Mouse (Mus musculus) embryonic stem cell, embryonic (primary cell): ENCODE data around the gene Olfr1423.
"Not testable (repeated sequence)": the region's sequence is repeated elsewhere in the genome, so short reads cannot be mapped to it uniquely, and the experiment has no call there.

Source experiments
- CTCF ChIA-PET, 4 experiments: fragments of 300-600 bp in 2 of 4; fragments of 350-600 bp in 2 of 4; sonication (Branson Sonifier 250); formaldehyde crosslinking; loops; one replicate each; lab custom pipeline; 2022; ENCODE audit warnings: inconsistent platforms in 2 of 4; lab: Charles Lee
- POLR2A ChIA-PET, 4 experiments: fragments of 300-600 bp in 2 of 4; fragments of 350-600 bp in 2 of 4; sonication (Branson Sonifier 250); formaldehyde crosslinking; loops; one replicate each; lab custom pipeline; 2022; ENCODE audit warnings: antibody characterized with exemption in 4 of 4, inconsistent platforms in 1 of 4; lab: Charles Lee

Olfr1423 gene

DNA sequence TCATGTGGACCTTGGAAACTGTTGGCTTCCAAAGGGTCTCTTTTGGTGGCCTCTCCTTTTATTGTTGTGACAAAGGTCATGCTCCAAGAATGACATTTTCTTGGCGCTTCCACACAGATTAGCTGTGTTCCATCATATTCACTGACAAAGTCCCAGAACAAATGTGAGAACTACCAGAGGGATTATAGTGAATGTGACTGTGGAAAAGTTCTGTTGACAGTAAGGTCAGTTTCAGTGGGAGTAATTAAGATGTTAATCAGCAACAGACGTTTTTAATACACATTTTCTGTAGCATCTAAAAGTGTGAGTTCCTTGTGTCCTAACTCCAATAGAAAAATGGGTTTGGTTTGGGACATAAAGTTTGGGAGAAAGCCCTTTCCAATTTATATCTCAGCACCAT, at the start of gene Olfr1423:
Gene Olfr1423 (minus strand): TSS at position 101 of the 400 bp plus-strand sequence.
- ChIA-PET CTCF (no interaction called here), POLR2A (no interaction called here)

DNA sequence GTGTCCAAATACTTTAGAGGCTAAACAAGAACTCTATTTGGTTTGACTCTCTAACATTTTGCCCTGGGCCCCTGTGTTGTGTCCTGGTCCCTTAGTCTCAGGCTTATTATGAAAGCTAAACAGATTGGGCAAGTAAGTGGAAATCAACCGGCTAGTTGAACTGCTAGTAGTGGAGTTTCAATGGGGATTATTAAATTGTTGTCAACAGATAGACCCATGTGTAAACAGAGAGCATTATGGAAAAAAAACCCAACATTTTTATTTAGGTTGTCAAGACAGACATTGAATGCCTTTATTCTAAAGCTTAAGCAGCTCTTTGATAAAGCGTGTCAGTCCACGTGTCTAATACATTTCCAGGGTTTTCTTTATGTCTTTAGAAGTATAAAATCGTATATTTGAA, 36.5 kb upstream of the Olfr1423 start, which contains the start of gene Olfr1425:
Gene Olfr1425 (minus strand): TSS at position 101 of the 400 bp plus-strand sequence.
- POLR2A ChIA-PET: interaction anchor here in 1 of 4 experiments (0.6 kb wide), 1 partner anchor 18 kb away, joined by 3 read pairs; no protein-coding TSS in a partner anchor
- CTCF ChIA-PET: not testable (repeated sequence)

GRCm38 (mm10) chr19:12069546-12069945, 28.4 kb upstream of the Olfr1423 start:
- CTCF ChIA-PET: not testable (repeated sequence)
- POLR2A ChIA-PET: interaction anchor here in 1 of 4 experiments (1.3 kb wide), 1 partner anchor 51 kb away, joined by 7 read pairs; no protein-coding TSS in a partner anchor

GRCm38 (mm10) chr19:12067806-12068205, 26.7 kb upstream of the Olfr1423 start:
- POLR2A ChIA-PET: interaction anchor here in 1 of 4 experiments (0.9 kb wide), 1 partner anchor 260 kb away, joined by 3 read pairs; no protein-coding TSS in a partner anchor

GRCm38 (mm10) chr19:12062582-12062981, 21.5 kb upstream of the Olfr1423 start, which contains the start of gene Olfr1424:
Gene Olfr1424 (minus strand): TSS chr19:12062682.
- CTCF ChIA-PET, POLR2A ChIA-PET: not testable (repeated sequence)

More at GRCm38 (mm10) chr19:12067806-12068205, 26.7 kb upstream of the Olfr1423 start:
- CTCF ChIA-PET: not testable (repeated sequence)

DNA sequence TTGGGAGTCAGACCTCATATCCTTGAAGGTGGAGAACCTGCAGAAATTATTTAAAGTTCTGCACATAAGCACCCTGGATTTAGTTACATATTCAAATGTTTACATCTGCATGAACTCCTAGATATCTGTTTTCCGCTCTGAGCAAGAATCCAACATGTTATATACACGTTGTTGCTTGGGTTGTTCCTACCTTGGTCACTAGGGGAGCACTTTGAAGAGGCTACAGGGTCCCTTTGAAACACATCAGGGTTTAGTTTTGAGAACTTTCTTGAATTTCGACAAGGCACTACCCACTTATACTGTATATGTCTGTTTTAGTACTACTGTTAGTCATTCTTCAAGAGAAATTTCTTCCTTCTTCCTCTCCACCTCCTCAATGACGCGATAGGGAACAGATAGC, 2.0 kb upstream of the Olfr1423 start:
- CTCF ChIA-PET: no interaction called here
- POLR2A ChIA-PET: no interaction called here

DNA sequence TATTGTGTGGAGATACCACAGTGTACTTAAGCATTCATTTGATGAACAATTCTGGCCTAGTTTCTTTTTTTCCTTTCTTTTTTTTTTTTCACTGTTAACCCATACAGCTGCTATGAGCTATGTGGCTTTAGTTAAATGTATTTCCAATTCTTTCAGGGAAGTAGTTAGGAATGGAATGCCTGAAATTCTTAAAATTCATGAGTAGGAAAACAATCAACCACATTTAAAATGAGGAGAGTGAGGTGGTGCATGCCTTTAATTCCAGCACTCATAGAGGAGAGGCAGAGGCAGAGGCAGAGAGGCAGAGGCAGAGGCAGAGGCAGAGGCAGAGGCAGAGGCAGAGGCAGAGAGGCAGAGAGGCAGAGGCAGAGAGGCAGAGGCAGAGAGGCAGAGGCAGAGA, 3.4 kb downstream of the Olfr1423 start:
- ChIA-PET CTCF (no interaction called here), POLR2A (interaction anchor here in 1 of 4 experiments (1.0 kb wide), 1 partner anchor 16 kb away, joined by 3 read pairs; no protein-coding TSS in a partner anchor)

- POLR2A ChIA-PET: interaction anchor here in 1 of 4 experiments (0.7 kb wide), 1 partner anchor 440 kb away, joined by 11 read pairs; no protein-coding TSS in a partner anchor
- CTCF ChIA-PET: interaction anchor here in 1 of 4 experiments (0.7 kb wide), 1 partner anchor 396 kb away, joined by 3 read pairs; no protein-coding TSS in a partner anchor
Observed at GRCm38 (mm10) chr19:12026606-12027005, 14.5 kb downstream of the Olfr1423 start.

GRCm38 (mm10) chr19:12025333-12025732, 15.8 kb downstream of the Olfr1423 start:
- CTCF ChIA-PET: no interaction called here
- POLR2A ChIA-PET: no interaction called here

DNA sequence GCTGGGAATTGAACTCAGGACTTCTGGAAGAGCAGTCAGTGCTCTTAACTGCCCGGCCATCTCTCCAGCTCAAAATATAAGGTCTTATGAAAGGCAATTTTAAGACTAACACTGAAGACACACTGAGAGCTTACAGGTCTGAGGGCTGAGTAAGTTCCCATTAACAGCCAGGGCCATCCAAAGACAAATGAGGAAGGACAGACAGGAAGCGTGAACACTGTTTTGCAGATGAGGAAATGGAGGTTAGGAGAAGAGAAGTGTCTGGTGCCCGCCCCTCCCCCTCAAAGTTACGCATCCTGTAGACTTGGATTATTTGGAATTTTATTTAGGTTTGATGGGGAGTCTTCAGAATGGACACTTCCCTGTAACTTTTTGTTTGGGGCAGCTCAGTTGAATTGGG, 17.0 kb downstream of the Olfr1423 start:
- ChIA-PET CTCF (no interaction called here), POLR2A (no interaction called here)

- ChIA-PET CTCF (interaction anchor here in 3 of 4 experiments (0.6 to 1.3 kb wide), 4 partner anchors 51 to 1298 kb away, joined by 3 to 19 read pairs (median 8); no protein-coding TSS in a partner anchor), POLR2A (no interaction called here)
Observed at GRCm38 (mm10) chr19:12016192-12016591, 24.9 kb downstream of the Olfr1423 start.

DNA sequence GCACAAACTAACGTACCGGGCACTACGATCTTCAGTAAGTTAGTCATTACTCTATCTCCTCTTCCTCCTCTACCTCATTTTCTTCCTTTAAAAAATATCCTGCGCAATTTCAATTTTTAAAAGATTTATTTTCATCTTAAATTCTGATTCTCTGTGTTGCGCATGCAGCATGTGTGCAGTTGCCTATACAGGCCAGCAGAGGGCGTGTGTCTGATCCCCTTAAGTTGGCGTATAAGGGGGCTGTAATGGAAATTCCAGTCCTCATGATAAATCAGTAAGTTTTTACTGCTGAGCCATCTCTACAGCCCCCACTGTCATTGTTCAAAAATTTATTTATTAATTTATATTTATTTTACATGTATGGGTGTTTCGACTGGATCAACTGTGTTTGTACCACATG, 25.4 kb downstream of the Olfr1423 start:
- ChIA-PET CTCF (interaction anchor here in 2 of 4 experiments (0.6 to 1.3 kb wide), 2 partner anchors 50 to 278 kb away, joined by 3 to 4 read pairs; no protein-coding TSS in a partner anchor), POLR2A (no interaction called here)

DNA sequence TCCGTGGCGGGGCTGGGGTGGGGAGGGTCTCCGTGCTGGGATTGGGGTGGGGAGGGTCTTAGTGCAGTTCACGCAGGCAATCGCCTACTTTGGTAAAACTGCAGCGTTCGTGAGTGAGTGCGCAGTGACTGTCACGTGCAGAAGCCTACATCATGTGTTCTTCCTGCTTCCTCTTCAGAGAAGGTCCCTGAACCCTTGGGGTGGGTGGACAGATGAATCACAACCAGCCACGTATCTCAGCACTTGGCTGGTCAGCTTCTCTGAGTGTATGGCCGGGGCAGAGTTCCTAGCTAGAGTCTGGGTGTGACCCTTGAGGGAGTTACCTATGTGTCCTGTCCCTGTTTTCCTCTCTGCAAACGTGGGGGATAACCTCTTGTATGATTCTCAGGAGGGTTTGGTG, 27.9 kb downstream of the Olfr1423 start:
- POLR2A ChIA-PET: interaction anchor here in 1 of 4 experiments (1.6 kb wide), 1 partner anchor 48 kb away, joined by 5 read pairs; no protein-coding TSS in a partner anchor
- CTCF ChIA-PET: interaction anchor here in 1 of 4 experiments (0.9 kb wide), 1 partner anchor 48 kb away, joined by 3 read pairs; no protein-coding TSS in a partner anchor

- POLR2A ChIA-PET: interaction anchor here in 3 of 4 experiments (0.6 to 5.5 kb wide), 11 partner anchors 10 to 1487 kb away, joined by 3 to 65 read pairs (median 4); partner anchors contain the start of genes Osbp (in 2 of the 3), Cpsf7 (in 1 of the 3), Sdhaf2 (in 1 of the 3) and Zfp91 (in 1 of the 3)
- CTCF ChIA-PET: interaction anchor here in 2 of 4 experiments (0.6 to 2.2 kb wide), 3 partner anchors 11 to 1336 kb away, joined by 8 to 9 read pairs (median 9); no protein-coding TSS in a partner anchor
Observed at GRCm38 (mm10) chr19:12012615-12013014, 28.5 kb downstream of the Olfr1423 start.

DNA sequence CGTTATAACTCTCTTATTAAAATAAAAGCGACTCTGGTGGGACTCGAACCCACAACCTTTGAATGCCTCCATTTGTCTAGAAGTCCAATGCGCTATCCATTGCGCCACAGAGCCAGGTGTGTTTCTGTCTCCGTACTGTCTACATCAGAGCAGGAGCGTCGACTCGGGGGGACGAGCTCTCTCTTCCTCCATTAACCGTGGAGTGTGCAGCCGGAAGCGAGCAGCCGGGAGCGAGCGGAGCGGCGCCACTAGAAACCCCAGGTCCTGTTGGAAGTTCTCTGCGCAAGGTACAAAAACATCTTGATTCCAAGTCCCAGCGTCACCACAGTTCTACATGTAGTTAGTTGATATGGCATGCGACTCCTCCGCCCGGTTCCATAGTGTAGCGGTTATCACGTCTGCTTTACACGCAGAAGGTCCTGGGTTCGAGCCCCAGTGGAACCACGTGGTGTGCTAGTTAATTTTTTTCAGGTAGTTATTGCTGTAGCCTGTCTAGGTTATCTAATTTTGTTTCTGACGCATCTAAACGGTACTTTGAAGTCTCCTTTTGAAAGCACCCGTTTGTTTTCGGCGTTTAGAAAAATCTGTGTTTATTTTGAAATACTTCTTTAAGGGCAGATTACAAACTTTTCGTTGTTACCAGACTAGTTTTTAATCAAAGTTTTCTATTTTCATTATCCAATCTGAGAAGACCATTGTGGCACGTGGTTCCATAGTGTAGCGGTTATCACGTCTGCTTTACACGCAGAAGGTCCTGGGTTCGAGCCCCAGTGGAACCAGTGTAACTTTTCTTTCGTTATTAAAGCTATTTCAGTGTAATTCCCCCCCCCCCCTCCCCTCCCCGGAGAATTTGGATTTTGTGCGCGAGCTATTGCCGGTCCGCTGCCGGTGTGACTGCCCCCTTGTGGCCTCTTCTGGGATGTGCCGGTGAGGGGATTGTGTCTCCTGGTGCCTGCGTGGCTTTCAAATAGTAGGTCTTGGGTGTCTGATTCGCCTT, 29.3 kb downstream of the Olfr1423 start:
- ChIA-PET CTCF (interaction anchor here (0.6 to 2.2 kb wide), 8 partner anchors 10 to 1335 kb away, joined by 3 to 9 read pairs (median 5); no protein-coding TSS in a partner anchor), POLR2A (interaction anchor here (0.6 to 5.5 kb wide), 37 partner anchors 9 to 1486 kb away, joined by 3 to 65 read pairs (median 3); partner anchors contain the start of genes Osbp (in 2 of the 4), Patl1 (in 2 of the 4), Stx3 (in 2 of the 4) and Cpsf7 (in 1 of the 4))

DNA sequence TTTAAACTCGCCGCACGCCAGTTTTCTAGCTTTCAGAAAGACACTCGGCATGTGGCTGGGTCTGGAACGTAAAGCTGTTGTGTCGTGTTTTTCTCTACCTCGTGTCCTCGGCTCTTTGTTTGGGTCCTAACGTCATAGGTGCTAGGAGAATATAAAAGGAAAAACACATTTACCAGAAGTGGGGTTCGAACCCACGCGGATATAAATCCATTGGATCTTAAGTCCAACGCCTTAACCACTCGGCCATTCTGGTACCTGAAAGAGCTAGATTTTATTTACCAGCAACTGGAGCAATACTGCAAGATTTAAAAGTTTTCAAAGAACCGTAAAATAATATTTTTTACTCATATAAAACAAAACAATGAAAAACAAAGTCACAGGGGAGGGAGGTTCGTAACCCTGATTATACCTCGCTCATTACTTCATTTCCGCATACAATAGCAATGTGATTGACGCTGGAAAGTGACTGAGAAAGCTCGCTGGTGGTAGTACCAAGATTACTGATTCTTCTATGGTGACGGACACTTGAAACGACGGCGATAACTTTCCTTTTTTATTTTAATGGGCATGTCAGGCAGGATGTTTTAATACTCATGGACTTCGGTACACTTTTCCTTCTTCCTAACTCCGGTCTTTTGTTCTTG, 30.1 kb downstream of the Olfr1423 start:
- CTCF ChIA-PET: interaction anchor here in 3 of 4 experiments (0.6 to 2.2 kb wide), 5 partner anchors 10 to 491 kb away, joined by 3 to 9 read pairs (median 4); no protein-coding TSS in a partner anchor
- POLR2A ChIA-PET: interaction anchor here in 3 of 4 experiments (0.6 to 5.5 kb wide), 30 partner anchors 8 to 1414 kb away, joined by 3 to 65 read pairs (median 3); partner anchors contain the start of genes Osbp (in 2 of the 3), Patl1 (in 2 of the 3) and Stx3 (in 2 of the 3)

DNA sequence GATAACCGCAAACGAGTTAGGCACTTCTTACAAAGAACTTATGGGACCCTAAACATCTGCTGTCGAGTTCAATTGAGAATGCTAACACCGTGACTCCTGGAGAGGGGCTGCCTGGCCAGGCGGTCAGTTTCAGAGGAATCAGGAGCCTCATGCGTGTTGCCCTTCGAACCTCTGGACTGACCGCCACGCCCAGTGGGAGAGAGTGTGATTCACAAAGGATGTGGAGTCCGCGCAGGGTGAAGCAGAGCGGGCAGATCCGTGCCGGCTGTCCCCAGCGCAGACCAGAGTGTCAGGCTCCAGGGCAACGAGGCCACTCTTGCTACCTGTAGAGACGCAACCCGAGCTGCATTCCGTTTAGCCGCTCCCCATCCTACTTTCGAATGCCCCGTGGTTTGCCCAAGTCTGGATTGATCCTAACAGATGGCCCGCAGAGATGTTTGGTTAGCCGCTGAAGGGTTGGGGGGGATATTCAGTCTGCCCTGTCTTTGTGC, 30.8 kb downstream of the Olfr1423 start:
- CTCF ChIA-PET: interaction anchor here in 2 of 4 experiments (0.7 to 2.2 kb wide), 3 partner anchors 9 to 205 kb away, joined by 4 to 9 read pairs (median 4); no protein-coding TSS in a partner anchor
- POLR2A ChIA-PET: interaction anchor here in 3 of 4 experiments (0.6 to 5.5 kb wide), 32 partner anchors 8 to 895 kb away, joined by 3 to 65 read pairs (median 6); partner anchors contain the start of genes Osbp (in 2 of the 3), Patl1 (in 2 of the 3) and Stx3 (in 1 of the 3)
